Mouse (Mus musculus) cerebellum, postnatal 10 days (tissue): Measurements from ENCODE around the gene Coq8a.

ENCODE experiments used
- DNase-seq, 2 experiments: peaks; one replicate each; pipeline ENCODE4 v3.0.0; 2021; ENCODE audit warnings: mixed read lengths in 2 of 2

The Coq8a gene

DNA sequence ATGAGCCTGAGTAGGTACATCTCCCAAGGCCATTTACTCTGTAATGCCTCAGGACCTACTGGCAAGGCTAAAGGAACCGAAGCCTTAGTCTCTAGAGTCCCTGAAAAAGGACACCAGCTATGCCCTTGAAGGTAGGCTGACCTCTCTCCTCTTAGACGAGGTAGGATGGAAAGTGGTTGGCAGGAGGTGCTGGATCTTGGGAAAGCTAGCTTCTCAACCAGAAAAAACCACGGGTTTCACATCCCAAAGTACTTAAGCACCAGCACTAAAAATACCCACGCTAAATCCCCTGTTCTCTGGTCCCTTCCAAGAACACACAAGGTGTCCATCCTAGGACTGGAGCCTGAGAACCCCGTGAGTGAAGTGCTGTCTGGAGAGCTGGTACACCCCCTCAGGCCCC, 26.4 kb downstream of the Coq8a start:
- DNase-seq, result no peak

DNA sequence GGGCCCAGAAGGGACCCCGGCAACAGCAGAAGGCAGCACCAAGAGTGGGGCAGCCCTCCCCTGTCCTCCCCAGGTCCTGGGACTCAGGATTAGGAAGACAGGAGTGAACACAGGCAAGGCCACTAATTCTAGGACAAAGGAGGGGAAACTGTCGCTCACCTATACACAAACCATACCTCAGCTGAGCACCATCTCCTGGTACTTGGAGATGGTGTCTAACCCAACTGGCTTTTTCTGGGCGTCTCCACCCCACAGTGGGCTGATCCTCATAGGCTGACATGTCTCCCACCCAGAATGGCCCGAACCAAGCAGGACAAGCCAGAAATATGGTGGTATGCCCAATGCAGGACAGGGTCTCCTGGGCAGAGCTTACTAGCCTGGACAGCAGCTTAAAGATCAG, 26.8 kb downstream of the Coq8a start:
- no peak for DNase-seq

DNA sequence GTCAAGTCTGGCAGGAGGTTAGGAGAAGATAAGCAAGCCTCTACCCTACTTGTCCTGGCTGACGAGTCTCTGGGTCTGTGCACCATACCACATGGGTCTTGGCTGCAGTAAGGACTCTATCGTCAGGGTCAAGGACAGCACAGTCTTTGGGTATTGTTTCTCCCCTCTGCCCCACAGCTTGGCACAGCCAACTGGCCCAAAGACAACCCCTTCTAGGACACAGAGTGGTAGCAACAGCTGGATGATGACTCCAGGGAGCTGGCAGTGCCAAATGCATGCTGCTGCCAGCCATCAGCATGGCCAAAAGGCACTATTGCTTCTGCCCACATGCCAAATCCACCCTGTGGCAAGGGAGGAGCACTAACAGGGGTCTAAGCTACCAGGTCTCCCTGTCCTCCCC, 27.5 kb downstream of the Coq8a start:
- peak; percentile 54 to 75 for DNase-seq

DNA sequence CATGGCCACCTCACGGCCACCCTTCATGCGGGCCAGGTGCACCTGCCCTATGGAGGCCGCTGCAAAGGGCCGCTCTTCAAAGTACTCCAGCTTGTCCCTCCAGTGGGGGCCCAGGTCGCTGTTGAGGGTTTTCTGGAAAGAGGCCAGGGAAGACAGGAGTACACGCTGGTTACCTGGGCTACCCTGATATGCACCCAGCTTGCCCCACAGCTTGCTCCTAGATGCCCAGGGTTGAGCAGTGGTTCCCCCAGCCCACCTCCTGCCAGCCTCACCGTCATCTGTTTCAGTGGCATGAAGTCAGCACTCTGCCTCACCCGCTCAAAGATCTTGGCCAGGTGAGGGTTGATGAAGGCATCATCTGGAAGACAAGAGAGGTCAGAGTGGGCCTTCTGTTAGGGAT, 29.3 kb downstream of the Coq8a start:
- DNase-seq, result no peak

DNA sequence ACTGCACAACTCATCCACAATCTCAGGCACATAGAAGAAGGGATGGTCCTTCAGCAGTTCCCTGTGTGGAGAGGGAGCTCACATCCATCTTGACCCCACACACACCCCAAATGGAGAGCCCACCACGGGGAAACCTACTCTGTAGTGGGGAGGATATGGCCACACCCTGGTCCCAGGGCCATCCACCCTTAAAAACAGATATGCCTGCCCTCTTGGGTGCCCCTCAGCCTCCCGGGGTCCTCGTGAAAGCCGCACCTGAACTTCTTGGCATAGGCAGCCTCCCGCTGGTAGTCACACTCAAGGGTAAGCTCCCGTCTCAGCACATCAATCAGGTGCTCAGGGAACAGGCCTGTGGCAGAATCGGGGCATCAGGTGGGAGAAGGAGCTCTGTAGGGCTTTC, 30.2 kb downstream of the Coq8a start:
- DNase-seq, result no peak

DNA sequence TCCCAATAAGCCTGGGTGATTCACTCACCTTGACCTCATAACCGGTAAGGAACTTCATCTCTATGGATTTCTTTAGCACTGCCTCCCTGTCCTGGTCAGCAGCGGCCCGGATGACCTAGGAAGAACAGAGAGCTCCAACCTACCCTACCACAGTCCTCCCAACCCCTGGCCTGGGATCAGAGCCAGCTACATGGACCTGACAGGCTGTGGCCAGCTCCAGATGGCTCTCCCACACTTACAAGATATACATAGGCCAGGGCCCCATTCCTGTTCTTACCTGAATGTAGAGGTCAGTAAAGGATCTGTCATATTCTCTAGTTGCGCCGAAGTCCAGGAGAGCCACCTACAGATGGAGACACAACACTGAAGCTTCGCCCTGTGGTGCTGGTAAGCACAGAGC, 31.1 kb downstream of the Coq8a start:
- DNase-seq, result peak; percentile 57 to 59

DNA sequence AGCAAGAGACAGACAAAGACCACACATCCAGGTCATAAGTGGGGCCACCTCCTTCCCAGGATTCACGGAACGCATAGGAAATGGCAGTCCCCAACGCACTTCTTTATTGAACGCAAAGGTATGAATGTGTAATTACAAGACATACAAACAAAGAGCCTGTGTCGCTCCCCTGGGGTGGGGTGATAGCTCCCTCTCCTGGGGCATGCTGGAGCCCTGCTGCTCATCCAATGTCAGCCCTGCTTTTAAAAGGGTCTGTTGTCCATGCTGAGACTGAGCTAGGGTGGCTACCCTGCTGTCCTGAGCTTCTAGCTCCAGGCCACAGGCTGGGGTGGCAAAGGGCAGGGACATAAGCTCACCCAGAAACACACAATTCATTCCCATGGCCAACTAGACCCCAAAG, 32.9 kb downstream of the Coq8a start:
- DNase-seq, result peak in 1 of 2 experiments; percentile 10

DNA sequence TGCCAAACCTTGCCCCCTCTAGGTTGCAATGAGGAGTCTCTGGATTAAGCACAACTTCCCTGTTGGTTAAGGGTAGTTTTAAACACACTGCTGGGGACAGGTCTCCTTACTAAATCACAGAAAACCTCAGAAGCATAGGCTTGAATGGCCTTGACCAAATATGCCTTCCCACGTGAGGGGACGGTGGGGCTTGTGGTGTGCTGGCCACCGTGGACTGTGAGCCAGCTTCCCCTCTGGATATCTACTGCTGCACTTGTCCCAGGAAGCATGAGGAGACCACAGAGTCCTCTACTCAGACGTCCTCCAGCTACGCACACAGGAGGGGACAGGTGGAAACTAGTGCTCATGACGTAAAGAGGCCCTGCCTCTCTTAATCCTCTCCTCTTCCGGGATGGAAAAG, 36.4 kb downstream of the Coq8a start:
- DNase-seq, result no peak

DNA sequence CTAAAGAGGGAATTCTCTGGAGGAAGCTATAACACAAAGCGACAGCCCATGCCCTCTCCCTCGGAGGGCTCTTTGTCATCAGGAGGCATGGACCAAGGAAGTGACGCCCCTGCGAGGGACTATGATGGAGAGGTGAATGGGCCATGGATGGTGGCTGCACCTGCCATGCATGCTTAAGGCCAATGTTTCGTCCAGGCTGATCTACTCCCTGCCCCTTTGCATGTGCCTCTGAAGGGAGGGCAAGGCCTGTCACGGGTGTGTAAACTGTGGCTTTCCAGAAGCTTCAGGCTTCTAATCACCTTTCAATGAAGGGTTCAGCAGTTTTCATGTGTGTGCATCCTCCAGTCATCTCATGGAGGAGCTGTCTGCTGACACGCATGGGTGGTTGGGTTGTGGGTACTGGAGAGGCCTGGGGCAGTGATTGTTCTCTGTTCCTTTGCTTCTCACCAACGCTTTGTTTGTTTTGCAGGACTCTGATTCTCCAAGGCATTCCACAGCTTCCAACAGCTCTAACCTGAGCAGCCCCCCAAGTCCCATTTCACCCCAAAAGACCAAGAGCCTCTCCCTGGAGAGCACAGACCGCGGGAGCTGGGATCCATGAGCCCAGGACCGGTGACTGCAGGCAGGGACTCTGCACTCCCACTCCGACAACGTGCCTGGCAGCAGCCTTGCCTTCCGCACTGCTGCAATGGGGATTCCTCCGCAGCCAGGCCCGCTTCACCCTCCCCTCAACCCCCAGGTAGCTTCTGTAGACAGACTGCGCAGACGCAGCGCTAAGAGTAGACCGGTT, 37.6 kb downstream of the Coq8a start:
- DNase-seq, result no peak

DNA sequence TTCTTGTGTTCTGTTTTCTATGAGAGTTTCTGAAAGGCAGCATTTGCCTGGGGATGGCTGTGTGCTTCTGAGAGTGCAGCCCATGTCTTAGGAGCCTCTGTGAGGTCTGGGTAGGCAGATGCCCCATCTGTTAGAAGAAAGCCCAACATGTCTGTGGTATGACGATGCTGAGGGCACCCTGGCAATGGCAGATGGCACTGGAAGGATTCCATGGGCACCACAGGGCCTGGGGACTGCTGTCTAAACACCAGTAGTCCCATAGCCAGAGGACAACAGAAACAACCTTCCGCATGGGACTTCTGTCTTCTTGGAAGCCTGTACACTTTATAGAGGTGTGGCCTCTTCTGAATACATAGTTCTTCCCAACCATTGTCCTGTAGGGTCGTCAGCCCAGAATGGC, 38.2 kb downstream of the Coq8a start:
- DNase-seq, result peak; percentile 80 to 85

DNA sequence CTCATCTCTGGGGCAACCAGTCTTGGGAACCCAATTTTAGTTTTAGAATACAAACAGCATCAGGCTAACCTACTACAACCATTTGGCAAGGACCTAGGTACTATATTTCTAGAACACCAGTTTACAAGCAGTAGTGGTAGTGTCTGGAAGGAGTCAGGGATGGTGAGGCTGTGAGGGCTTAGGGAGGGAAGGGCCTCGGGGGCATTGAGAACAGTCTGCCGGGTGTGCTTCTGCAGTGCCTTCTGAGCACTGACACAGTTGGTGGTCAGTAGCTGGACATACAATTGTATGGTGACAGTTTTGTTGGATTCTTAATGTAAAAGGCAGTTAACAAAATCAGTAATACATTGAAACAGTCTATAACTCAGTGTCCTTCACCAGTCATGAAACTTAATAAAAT, 38.9 kb downstream of the Coq8a start:
- DNase-seq, result no peak

DNA sequence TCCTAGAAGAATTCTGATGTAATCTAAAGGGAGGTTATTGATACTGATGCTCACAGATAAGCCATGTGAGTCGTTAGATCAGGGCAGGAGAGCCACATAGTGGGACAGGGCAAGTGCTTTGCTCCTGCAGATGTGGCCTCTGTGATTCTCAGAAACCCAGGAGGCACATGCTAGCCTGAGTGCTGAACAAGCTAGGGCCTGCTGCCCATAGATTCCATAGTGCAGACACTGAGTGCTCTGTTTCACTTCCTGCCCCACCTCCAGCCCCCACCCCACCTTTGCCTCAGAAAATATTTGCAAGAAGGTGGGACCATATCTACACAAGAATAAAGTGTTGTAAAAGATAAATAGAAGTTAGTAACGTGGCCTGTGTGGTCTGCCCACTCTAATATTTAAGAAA, 40.8 kb downstream of the Coq8a start:
- DNase-seq, result no peak

DNA sequence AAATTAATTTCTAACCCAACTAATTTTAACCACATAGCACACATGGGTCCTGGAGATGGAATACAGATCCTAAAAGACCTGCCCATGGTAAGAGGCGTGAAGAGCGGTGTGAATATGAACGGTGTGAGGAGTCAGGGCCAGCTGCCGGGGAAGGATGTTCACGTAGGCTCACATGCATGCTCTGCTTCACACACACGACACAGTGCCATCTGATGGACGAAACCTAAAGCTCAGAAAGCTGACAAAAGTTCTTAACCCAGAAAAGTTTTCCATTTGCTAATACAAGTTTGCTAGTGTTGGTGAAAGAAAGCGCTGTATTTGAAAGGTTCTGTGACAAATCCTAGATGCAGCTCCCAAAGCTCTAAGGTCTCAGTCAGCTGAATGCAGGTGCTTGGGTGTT, 48.2 kb downstream of the Coq8a start:
- DNase-seq, result no peak

DNA sequence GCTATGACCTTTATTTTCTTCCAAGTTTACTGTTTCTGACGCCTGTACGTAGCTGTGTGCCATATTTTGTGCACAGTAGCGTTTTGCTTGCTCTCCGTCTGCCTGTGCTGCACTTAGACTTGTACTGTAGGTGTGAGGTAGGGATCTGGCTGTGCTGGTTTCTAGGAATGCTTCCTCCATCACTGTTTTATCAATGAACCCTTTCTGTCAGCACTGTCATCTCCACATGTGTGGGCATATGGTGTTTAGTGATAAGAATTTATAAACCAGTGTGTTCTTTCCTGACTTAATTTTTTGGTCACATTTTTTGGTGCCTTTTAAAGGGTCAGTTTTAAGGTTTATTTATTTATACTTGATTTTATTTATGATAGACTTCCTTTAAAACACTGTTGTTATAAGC, 50.8 kb downstream of the Coq8a start:
- no peak for DNase-seq

DNA sequence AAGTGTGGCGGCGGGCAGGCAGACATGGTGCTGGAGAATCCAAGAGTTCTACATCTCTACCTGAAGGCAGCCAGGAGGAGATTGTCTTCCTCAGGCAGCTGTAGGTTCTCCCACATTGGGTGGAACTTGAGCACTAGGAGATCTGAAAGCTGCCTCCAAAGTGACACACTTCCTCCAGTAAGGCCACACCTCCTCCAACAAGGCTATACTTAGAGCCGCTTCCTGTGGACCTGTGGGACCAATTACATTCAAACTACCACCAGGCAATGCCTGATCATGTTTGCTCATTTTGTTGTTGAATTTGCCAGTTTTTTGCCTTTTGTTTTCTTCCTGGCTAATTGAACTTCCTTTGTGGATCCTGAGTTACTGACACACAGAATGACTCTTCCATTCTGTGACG, 51.4 kb downstream of the Coq8a start:
- no peak for DNase-seq

DNA sequence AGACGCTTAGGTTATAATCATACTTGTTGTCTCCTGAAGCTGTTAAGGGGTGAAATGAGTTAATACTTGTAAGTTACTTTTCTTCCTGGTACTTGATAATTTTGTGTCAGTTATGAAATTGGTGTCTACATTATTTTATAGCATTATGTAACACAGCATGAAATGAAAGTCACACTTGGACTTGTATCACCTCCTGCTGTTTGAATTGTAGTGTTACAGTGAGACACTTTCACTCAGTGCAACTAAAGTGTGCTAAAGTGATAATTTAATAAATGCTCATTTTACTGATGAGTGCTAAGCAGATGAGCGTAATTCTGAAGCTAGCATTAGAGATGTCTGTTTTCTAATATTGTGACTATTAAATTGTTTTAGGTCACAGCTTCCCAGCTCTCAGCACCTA, 58.4 kb downstream of the Coq8a start:
- DNase-seq, result no peak

DNA sequence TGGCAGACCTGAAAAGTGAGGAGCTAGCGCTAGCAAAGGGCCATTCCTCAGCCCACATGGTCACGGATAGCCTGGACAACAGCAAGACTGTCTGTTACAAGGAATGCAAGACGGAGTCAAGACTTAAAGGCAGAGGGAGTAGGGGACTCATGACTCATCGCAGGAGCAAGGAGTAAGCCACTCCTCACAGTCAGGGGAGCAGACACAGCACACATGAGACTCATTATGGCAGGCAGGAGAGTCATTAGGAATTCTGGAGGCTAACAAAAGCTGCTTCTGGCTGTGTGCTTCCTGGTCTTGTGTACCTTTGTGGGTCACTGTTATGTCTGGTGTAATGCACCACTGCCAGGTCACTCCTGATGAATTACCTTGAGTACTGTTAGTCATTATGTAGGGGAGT, 60.2 kb downstream of the Coq8a start:
- no peak for DNase-seq

DNA sequence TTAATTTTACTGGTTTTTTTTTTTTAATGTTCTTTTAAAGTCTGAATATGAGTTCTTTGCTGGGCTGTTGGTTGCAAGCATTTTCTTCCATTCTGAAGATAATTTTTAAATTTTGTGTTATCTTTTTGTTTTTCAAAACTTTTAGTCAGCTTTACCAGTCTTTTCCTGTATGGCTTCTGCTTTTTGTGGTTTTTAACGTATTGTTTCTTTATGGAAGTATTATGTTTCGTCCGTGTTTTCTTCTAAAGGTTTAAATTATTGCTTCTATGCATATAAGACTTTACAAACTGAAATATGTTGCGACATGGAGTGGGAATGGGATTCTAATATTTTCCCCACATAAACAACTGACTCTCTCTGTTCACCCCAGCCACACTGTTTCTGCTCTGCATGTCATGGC, 67.2 kb downstream of the Coq8a start:
- no peak for DNase-seq

DNA sequence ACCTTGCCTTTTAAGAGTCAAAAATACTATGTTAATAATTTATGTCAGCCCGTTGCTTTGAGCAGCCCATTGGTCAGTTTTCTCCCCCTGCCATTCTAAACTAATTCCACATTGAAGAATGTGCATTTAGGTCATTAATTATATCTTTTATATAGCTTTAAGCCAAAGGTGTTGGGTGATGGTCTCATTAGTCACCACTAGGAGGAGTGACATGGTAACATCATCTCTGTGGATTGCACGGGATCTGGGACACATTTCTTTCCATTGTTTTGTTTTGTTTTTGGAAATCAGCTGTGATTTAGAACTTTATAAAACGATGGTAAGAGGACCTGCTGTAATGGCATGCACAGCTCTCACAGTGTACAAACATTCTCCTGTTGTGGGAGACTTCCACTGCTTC, 68.0 kb downstream of the Coq8a start:
- no peak for DNase-seq

DNA sequence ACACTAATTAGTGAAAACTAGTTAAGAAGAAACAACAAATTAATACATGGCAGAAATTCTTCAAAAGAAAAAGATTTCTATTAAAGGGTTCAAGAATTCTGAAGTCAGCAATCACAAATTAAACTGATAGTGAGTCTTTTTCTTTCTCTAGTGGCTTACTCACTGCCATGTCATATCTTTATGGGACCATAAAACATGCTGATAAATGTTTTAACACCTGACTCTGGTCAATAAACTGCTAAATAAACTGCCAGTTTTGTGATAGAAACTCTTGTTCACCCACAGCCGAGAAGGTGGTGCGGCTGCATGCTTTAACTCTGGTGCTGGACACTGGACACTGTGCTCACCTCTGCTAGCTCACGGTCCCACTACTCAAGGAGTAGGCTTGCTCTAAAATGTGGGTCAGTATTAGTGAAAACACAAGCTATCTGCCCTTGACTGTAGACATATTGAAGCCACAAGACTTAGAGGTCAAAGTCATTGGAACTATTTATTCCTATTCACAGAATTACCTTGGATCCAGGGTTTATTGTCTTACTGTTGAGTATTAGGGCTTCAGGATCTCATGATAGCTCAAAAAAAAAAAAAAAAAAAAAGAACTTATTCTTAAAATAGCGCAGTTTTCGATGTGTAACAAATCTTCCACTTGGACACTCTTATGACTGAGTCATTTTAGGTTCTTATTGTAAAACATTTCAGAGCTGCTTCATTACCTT, 71.2 kb downstream of the Coq8a start:
- DNase-seq, result no peak

DNA sequence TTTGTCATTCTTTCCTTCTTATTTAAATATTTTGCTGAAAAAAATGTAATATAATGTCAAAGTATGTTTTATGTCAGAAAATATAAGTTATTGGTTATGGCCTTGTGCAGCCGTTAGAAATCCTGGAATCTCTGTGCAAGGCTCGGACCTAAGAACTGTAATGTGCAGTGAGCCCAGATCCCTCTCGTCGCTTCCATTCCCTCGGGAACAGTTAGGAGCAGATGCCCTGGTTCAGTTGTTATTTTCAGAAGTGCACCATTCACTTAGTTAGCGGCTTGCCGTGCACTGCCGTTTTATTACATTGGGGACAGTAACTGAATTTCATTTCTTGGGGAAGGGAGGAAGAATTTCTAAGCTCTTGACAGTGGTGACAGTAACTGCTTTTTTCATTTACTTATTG, 81.2 kb downstream of the Coq8a start:
- no peak for DNase-seq

DNA sequence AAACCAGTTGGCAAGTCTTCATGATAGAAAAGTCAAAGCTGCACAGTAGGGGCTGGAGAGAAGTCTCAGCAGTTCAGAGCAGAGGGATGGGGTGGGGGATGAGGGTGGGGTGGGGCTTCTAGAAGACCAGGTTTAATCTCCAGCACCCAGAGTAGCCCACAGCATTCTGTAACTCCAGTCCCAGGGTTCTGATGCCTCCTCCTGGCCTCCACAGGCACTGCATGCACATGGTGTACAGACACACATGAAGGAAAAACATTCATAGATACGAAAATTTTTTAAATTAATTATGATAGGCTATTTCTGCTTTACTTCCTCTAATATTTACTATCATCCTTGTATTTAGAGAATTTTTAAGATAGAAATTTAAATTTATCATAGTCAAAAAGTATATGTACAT, 82.9 kb downstream of the Coq8a start:
- peak; percentile 45 to 55 for DNase-seq
